Mouse (Mus musculus): ENCODE results near the gene Gm21904. TPM values are rescaled to one million over a fixed set of nuclear protein-coding genes. Genes with fewer than 3 reads are reported as not detected.
"Not testable (repeated sequence)": the region's sequence is repeated elsewhere in the genome, so short reads cannot be mapped to it uniquely, and the experiment has no call there.

Gene Gm21904
- not detected in 2 replicates for polyA plus RNA-seq (2015; fragmentation: Nextera tagmentation; extraction: Ambion mirVana)

- no CpG with 5 or more reads among the region's 3 CpGs for WGBS
- H3K9me3 ChIP-seq; ATAC-seq (ENCODE audit: insufficient number of reproducible peaks, low FRiP score, low TSS enrichment, low read depth); H3K36me3 ChIP-seq; H3K9ac ChIP-seq; H3K27ac ChIP-seq; H3K4me3 ChIP-seq; H3K4me2 ChIP-seq; H3K27me3 ChIP-seq; H3K4me1 ChIP-seq: not testable (repeated sequence)
Observed at GRCm38 (mm10) chrY:17846166-17846565, at the start of gene Gm21904. TSS of gene Gm21904 (minus strand) at chrY:17846266.

GRCm38 (mm10) chrY:17874441-17874840 is 28.4 kb upstream of the Gm21904 start, which contains the start of the genes Gm20772 and Gm20831:
TSS of gene Gm20772 (plus strand) at chrY:17874741.
TSS of gene Gm20831 (plus strand) at chrY:17874741.
- H3K9ac ChIP-seq; ATAC-seq (ENCODE audit: insufficient number of reproducible peaks, low FRiP score, low TSS enrichment, low read depth); H3K27me3 ChIP-seq; H3K27ac ChIP-seq; H3K4me3 ChIP-seq; H3K4me2 ChIP-seq; H3K4me1 ChIP-seq; H3K36me3 ChIP-seq; H3K9me3 ChIP-seq: not testable (repeated sequence)

Other genes starting within 250 kb of the Gm21904 start
- gene Gm20772, start 28.5 kb upstream of the Gm21904 start, polyA plus RNA-seq (2015; fragmentation: Nextera tagmentation; extraction: Ambion mirVana) = not detected in 2 replicates
- not detected in 2 replicates for gene Gm20831, start 28.5 kb upstream of the Gm21904 start, polyA plus RNA-seq (2015; fragmentation: Nextera tagmentation; extraction: Ambion mirVana)
- gene Srsy, start 91.1 kb upstream of the Gm21904 start, polyA plus RNA-seq (2015; fragmentation: Nextera tagmentation; extraction: Ambion mirVana) = not detected in 2 replicates
- not detected in 2 replicates for gene Gm21764, start 215.5 kb upstream of the Gm21904 start, polyA plus RNA-seq (2015; fragmentation: Nextera tagmentation; extraction: Ambion mirVana)
- gene Ssty1, start 242.8 kb upstream of the Gm21904 start, polyA plus RNA-seq (2015; fragmentation: Nextera tagmentation; extraction: Ambion mirVana) = not detected in 2 replicates

Measured in limb, embryonic 15.5 days (tissue).